20 mouse cellular contexts compared by ENCODE assay signal in genomic region chr11:118136172-118136632, GRCm38 (mm10). TPM values are rescaled to one million over a fixed set of nuclear protein-coding genes. Genes with fewer than 3 reads are reported as not detected.
DNase-seq lines count a peak whose midpoint lies in the region; ATAC-seq and TF ChIP-seq lines count a peak whose summit lies in the region.
"Had no signal": no experiment of that assay in that cellular context is flagged by ENCODE, and none has a peak within 500 bp of the region (broad histone marks: within the 10 kb centered on the region; RNA-seq: fewer than 3 reads in every experiment).

No protein-coding gene starts in this region.

- no peak for DNase-seq in gastrocnemius, adult 2 months
- DNase-seq in gastrocnemius, postnatal 36 days: no peak
- DNase-seq in Patski (ENCODE audit: low read depth, low spot score): no peak
- peak; percentile 65 for DNase-seq in cerebellum, adult 9-11 months
- no peak for DNase-seq in limb, embryonic 10.5 days (ENCODE audit: low spot score)
- DNase-seq in testis, postnatal 10 days (ENCODE audit: low spot score): no peak
- no peak for DNase-seq in frontal cortex, postnatal 25 days (ENCODE audit: low spot score in 2 of 2)
- DNase-seq in spleen, postnatal 4 days (ENCODE audit: low spot score in 2 of 2): no peak
- DNase-seq: B cell, adult 2 months; gastrocnemius, postnatal 10 days; liver, embryonic 13.5 days; lung, embryonic 14.5 days; lung, postnatal 36 days; spleen, adult 18-20 months had no signal

- ATAC-seq in Patski: peak; percentile 33

- intact Hi-C loops in gastrocnemius, adult 2 months (cut with DNase I): no loop called here
- intact Hi-C loops in gastrocnemius, postnatal 36 days (cut with DNase I): no loop called here

- peak overlapping the region; percentile 81 for H3K27ac ChIP-seq in gastrocnemius, adult 2 months
- H3K27ac ChIP-seq in limb, embryonic 10.5 days: peak overlapping the region; percentile 23; the same call in 1 of the 2 replicates
- H3K27ac ChIP-seq: forebrain, embryonic 12.5 days; hindbrain, embryonic 13.5 days; kidney, embryonic 15.5 days; limb, embryonic 13.5 days; liver, embryonic 13.5 days; neural tube, embryonic 13.5 days; stomach, embryonic 15.5 days had no signal

- H3K27me3 ChIP-seq in Patski: no peaks in the 10 kb centered on the region
- no peaks in the 10 kb centered on the region for H3K27me3 ChIP-seq in limb, embryonic 10.5 days (ENCODE audit: low read depth, poor library complexity, severe bottlenecking)
- H3K27me3 ChIP-seq: forebrain, embryonic 12.5 days; hindbrain, embryonic 13.5 days; kidney, embryonic 15.5 days; limb, embryonic 13.5 days; liver, embryonic 13.5 days; stomach, embryonic 15.5 days had no signal

- H3K4me1 ChIP-seq in limb, embryonic 10.5 days: peaks cover 39% of the 10 kb centered on the region

- no peaks in the 10 kb centered on the region for H3K36me3 ChIP-seq in limb, embryonic 10.5 days
- H3K36me3 ChIP-seq: forebrain, embryonic 12.5 days; kidney, embryonic 15.5 days; limb, embryonic 13.5 days; liver, embryonic 13.5 days; neural tube, embryonic 13.5 days; stomach, embryonic 15.5 days had no signal

- in situ Hi-C loops in Patski (cut with MboI; ENCODE audit: low pct_unique_long_range_greater_than_20kb): no loop called here

- no peaks in the 10 kb centered on the region; the same call in 1 of the 2 replicates for H3K9me3 ChIP-seq in limb, embryonic 10.5 days (replicated peaks)
- H3K9me3 ChIP-seq: forebrain, embryonic 12.5 days; kidney, embryonic 15.5 days; liver, embryonic 13.5 days; stomach, embryonic 15.5 days had no signal

- no peak for TF ChIP-seq CTCF in gastrocnemius, adult 2 months (IDR thresholded peaks at IDR 0.05)
- TF ChIP-seq CTCF in Patski (IDR thresholded peaks at IDR 0.05): no peak

- CTCF ChIA-PET in Patski (lab: Charles Lee): interaction anchor here (1.3 kb wide), 1 partner anchor 25 kb away, joined by 3 read pairs; no protein-coding TSS in a partner anchor

- no peak overlapping the region for H3K4me3 ChIP-seq in gastrocnemius, adult 2 months
- no peak overlapping the region for H3K4me3 ChIP-seq in limb, embryonic 10.5 days
- H3K4me3 ChIP-seq: forebrain, embryonic 12.5 days; hindbrain, embryonic 13.5 days; kidney, embryonic 15.5 days; limb, embryonic 13.5 days; liver, embryonic 13.5 days; neural tube, embryonic 13.5 days; stomach, embryonic 15.5 days had no signal

- 44% methylated on average over 5 of the region's 5 CpGs for WGBS in limb, embryonic 10.5 days

- POLR2A ChIA-PET in Patski (lab: Charles Lee): no interaction called here

RNA-seq across cellular contexts. Expression of gene Dnah17, which starts 5.8 kb away (rescaled TPM):
- total RNA-seq in gastrocnemius, adult 2 months (2021): under 1 TPM; 0.05 to 0.06 TPM
- under 1 TPM; 0.10 to 0.22 TPM for total RNA-seq in gastrocnemius, postnatal 36 days (2021)
- 0.22 TPM for polyA plus RNA-seq in Patski (2021)
- polyA plus RNA-seq in limb, embryonic 10.5 days (2016; fragmentation: Nextera tagmentation; extraction: Ambion mirVana): 0.23 and 0.24 TPM in 2 replicates
